Mouse (Mus musculus): ENCODE results near the gene Spns3.

- TF ChIP-seq CTCF (IDR thresholded peaks at IDR 0.05; ENCODE audit: control insufficient read depth, insufficient read depth, low read length) (no peak), POLR2A (IDR thresholded peaks at IDR 0.05; ENCODE audit: borderline replicate concordance, control insufficient read depth, low read depth, low read length) (no peak)
Measured at GRCm38 (mm10) chr11:72471381-72471780, 78.9 kb downstream of the Spns3 start.

Data from bone marrow, adult 2 months (tissue).